Mouse (Mus musculus) urinary bladder, postnatal 25 days (tissue): Measurements from ENCODE around the gene Man2a1.
A peak's percentile ranks its signal among the peaks of the same experiment; 100 is the strongest.

ENCODE experiments used
- DNase-seq: peaks from one replicate; pipeline ENCODE4 v3.0.0; 2022; ENCODE audit warnings: low spot score

Man2a1 gene

GRCm38 (mm10) chr17:64600372-64601090, at the start of gene Man2a1:
TSS of gene Man2a1 (plus strand) at chr17:64600736.
- DNase-seq: peak; percentile 84

- no peak for DNase-seq
Observed at GRCm38 (mm10) chr17:64553358-64553757, 47.2 kb upstream of the Man2a1 start.

- no peak for DNase-seq
Observed at GRCm38 (mm10) chr17:64554901-64555300, 45.6 kb upstream of the Man2a1 start.

- DNase-seq: no peak
Observed at GRCm38 (mm10) chr17:64556661-64557445, 43.7 kb upstream of the Man2a1 start.

- DNase-seq: peak; percentile 17
Observed at GRCm38 (mm10) chr17:64558994-64559540, 41.5 kb upstream of the Man2a1 start.

- DNase-seq: no peak
Observed at GRCm38 (mm10) chr17:64566435-64566834, 34.1 kb upstream of the Man2a1 start.

GRCm38 (mm10) chr17:64567546-64567945, 33.0 kb upstream of the Man2a1 start:
- DNase-seq: no peak

- no peak for DNase-seq
Observed at GRCm38 (mm10) chr17:64573981-64574380, 26.6 kb upstream of the Man2a1 start.

- DNase-seq: no peak
Observed at GRCm38 (mm10) chr17:64575240-64575639, 25.3 kb upstream of the Man2a1 start.

- no peak for DNase-seq
Observed at GRCm38 (mm10) chr17:64577485-64577884, 23.1 kb upstream of the Man2a1 start.

- DNase-seq: no peak
Observed at GRCm38 (mm10) chr17:64578346-64578745, 22.2 kb upstream of the Man2a1 start.

GRCm38 (mm10) chr17:64579696-64580095, 20.8 kb upstream of the Man2a1 start:
- DNase-seq: no peak

- DNase-seq: no peak
Observed at GRCm38 (mm10) chr17:64581133-64581532, 19.4 kb upstream of the Man2a1 start.

GRCm38 (mm10) chr17:64581962-64582361, 18.6 kb upstream of the Man2a1 start:
- no peak for DNase-seq

GRCm38 (mm10) chr17:64590483-64590882, 10.1 kb upstream of the Man2a1 start:
- DNase-seq: no peak

- DNase-seq: no peak
Observed at GRCm38 (mm10) chr17:64591366-64591765, 9.2 kb upstream of the Man2a1 start.

GRCm38 (mm10) chr17:64592355-64592754, 8.2 kb upstream of the Man2a1 start:
- no peak for DNase-seq

GRCm38 (mm10) chr17:64592788-64593187, 7.7 kb upstream of the Man2a1 start:
- no peak for DNase-seq

GRCm38 (mm10) chr17:64597770-64598169, 2.8 kb upstream of the Man2a1 start:
- DNase-seq: no peak

GRCm38 (mm10) chr17:64599916-64600315, 620 bp upstream of the Man2a1 start:
- no peak for DNase-seq

GRCm38 (mm10) chr17:64601091-64601750, 685 bp downstream of the Man2a1 start:
- peak; percentile 57 for DNase-seq

GRCm38 (mm10) chr17:64601751-64602578, 1.4 kb downstream of the Man2a1 start:
- peak; percentile 36 for DNase-seq
